Mouse (Mus musculus): ENCODE data around the gene 4933428G20Rik. TPM values are rescaled to one million over a fixed set of nuclear protein-coding genes. Genes with fewer than 3 reads are reported as not detected.

4933428G20Rik gene
- polyA plus RNA-seq, 1 experiment from 2014 or later: 1.7 TPM

DNA sequence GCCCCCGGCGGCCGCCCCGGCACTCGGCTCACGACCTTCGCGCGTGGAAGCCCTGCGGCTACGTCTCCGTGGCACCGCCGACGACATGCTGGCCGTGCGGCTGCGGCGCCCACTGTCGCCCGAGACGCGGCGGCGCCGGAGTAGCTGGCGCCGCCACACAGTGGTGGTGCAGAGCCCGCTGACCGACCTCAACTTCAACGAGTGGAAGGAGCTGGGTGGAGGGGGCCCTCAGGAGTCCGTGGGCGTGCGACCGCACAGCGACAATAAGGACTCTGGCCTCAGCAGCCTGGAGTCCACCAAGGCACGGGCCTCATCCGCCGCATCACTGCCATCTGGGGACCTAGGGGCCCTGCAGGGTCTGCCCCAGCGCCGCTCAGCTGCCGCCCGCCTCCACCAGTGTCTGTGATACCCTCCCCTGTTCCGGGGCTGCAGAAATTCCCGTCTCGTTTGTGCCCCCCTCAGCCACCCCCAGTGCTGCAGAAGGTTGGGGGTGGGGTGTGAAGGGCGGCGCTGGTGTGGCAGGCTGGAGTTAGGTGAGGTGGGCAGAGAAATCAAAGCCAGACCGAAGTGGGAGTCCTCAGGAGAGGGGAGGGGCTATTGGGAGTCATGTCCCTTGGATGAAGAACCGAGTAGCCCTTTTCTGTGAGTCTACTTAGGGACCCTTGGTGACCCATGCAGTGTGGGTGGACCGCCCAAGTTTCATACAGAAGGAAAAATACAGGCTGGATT lies 744 bp upstream of the 4933428G20Rik start:
- H3K27ac ChIP-seq (replicated peaks): no peak overlapping the region
- H3K4me1 ChIP-seq: peaks cover 25% of the 10 kb centered on the region
- 33% methylated on average over 51 of the region's 51 CpGs for WGBS
- H3K4me3 ChIP-seq (replicated peaks): peak overlapping the region; percentile 15; the same call in 1 of the 2 replicates
- H3K9ac ChIP-seq: no peak overlapping the region
- peak; percentile 16; the same call in 1 of the 2 replicates for ATAC-seq (ENCODE audit: insufficient number of reproducible peaks, low FRiP score, low TSS enrichment, low read depth)
- H3K27me3 ChIP-seq: peaks cover 35% of the 10 kb centered on the region
- H3K9me3 ChIP-seq (replicated peaks): 0 out of 2 replicates have a peak, but pooled peaks cover 3% of the 10 kb centered on the region
- H3K4me2 ChIP-seq (replicated peaks): peak overlapping the region; percentile 26
- H3K36me3 ChIP-seq: peaks cover 37% of the 10 kb centered on the region

DNA sequence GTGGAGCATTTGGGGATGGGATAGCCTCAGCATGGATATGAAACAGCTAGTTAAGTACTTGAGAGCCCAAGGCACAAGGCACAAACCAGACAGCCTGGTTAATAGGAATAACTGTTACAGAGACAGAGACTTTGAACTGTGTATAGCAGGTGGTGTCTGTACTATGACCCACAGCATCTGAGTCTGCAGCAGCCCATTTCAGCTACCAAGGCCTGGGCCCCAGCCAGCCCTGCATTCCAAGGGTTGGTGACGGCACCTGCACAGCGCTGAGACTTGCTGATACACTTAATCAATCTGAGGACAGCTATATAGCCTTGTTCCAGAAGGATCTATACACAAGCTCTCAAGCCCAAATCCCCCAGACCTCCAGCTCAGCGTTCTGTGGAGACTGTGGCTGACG lies 2.6 kb downstream of the 4933428G20Rik start:
- Histone ChIP-seq H3K9me3 (replicated peaks) (0 out of 2 replicates have a peak, but pooled peaks cover 3% of the 10 kb centered on the region), H3K36me3 (peaks cover 68% of the 10 kb centered on the region), H3K4me1 (peaks cover 23% of the 10 kb centered on the region), H3K4me3 (replicated peaks) (no peak overlapping the region), H3K27ac (replicated peaks) (no peak overlapping the region), H3K4me2 (replicated peaks) (no peak overlapping the region), H3K27me3 (peaks cover 35% of the 10 kb centered on the region), H3K9ac (no peak overlapping the region)
- no peak for ATAC-seq (ENCODE audit: insufficient number of reproducible peaks, low FRiP score, low TSS enrichment, low read depth)
- 95% methylated on average over 4 of the region's 4 CpGs for WGBS

DNA sequence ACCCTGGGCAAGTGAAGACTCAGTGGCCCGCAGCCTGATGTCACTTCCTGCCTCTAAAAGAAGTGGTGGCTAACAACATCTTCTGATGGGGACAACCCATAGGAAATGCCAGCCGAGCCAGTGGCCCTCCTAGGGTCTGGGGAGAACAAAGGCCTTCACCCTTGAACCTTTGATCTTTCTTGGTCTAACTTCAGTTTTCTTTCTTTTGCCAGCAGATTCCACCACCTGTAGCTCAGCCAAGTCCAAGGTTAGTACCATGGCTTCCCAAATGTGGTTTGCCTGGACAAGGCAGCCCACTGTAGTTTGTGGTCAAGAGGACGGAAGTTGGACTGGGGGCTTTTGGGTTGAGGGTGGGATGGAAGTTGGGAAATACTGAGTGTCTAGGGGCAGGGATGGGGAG lies 7.3 kb downstream of the 4933428G20Rik start:
- H3K4me1 ChIP-seq: 0 out of 2 replicates have a peak, but pooled peaks cover 6% of the 10 kb centered on the region
- 75% methylated on average over 3 of the region's 3 CpGs for WGBS
- H3K4me3 ChIP-seq (replicated peaks): no peak overlapping the region
- H3K27me3 ChIP-seq: peaks cover 7% of the 10 kb centered on the region; the same call in 1 of the 2 replicates
- H3K4me2 ChIP-seq (replicated peaks): no peak overlapping the region
- 0 out of 2 replicates have a peak, but pooled peaks cover 3% of the 10 kb centered on the region for H3K9me3 ChIP-seq (replicated peaks)
- no peak overlapping the region for H3K27ac ChIP-seq (replicated peaks)
- no peak overlapping the region for H3K9ac ChIP-seq
- no peak for ATAC-seq (ENCODE audit: insufficient number of reproducible peaks, low FRiP score, low TSS enrichment, low read depth)
- peaks cover 84% of the 10 kb centered on the region for H3K36me3 ChIP-seq

DNA sequence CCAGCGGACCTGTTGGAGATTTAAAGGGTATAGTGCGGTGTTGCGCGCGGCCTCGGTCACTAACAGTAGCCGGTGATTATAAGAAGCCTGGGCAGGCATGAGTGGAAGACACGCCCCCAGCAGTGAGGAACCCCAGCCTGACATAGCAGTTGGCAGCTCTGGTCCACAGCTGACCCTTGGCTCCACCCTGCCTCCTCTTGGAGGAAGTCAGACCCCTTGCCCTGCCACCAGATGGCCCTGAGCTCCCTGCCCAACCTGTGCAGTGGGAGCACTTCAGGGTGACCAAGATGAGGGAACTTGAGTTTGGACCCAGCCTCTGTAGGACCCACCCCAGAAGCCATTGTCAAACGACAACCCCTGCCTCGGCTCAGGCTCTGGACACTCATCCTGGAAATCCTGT lies 8.5 kb downstream of the 4933428G20Rik start:
- Histone ChIP-seq H3K9ac (no peak overlapping the region), H3K27me3 (no peaks in the 10 kb centered on the region), H3K36me3 (peaks cover 83% of the 10 kb centered on the region), H3K4me2 (replicated peaks) (no peak overlapping the region), H3K4me1 (0 out of 2 replicates have a peak, but pooled peaks cover 6% of the 10 kb centered on the region), H3K27ac (replicated peaks) (no peak overlapping the region), H3K4me3 (replicated peaks) (no peak overlapping the region), H3K9me3 (replicated peaks) (no peaks in the 10 kb centered on the region)
- no peak for ATAC-seq (ENCODE audit: insufficient number of reproducible peaks, low FRiP score, low TSS enrichment, low read depth)
- 79% methylated on average over 10 of the region's 10 CpGs for WGBS

DNA sequence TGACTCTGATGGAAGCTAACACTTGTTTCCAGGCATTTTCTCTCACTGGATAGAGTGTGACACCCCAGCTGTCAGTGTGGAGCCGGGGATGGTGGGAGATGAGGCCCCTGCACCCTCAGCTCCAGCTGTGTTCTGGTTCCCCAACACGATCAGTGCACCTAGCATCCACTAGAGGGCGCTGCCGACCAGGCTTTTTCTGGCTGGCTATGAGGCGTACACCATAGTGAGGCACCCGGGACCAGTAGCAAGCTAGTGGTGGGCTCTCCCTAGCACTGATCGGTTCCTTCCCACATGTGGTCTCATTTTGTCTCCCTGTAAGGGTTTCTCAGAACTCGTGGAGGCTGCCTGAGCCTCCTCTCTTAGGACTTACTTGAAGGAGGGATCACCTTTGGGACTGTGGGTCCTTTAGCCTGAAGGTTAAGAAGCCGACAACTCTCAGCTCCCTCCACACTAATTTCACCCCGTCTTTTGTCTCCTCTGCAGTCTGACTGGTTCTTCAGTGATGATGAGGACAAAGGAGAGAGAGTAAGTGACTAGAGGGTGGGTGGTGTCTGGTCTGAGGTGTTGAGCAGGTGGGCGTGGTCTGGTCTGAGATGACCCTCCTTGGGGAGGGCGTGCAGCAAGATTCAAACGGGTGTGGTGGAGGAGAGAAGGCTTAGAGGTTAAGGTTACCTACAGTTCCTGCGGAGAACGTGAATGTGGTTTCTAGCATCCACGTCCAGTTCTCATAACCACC lies 10.4 kb downstream of the 4933428G20Rik start:
- Histone ChIP-seq H3K36me3 (peaks cover 75% of the 10 kb centered on the region), H3K27ac (replicated peaks) (no peak overlapping the region), H3K4me2 (replicated peaks) (no peak overlapping the region), H3K4me3 (replicated peaks) (no peak overlapping the region), H3K27me3 (no peaks in the 10 kb centered on the region), H3K9ac (no peak overlapping the region), H3K9me3 (replicated peaks) (no peaks in the 10 kb centered on the region), H3K4me1 (0 out of 2 replicates have a peak, but pooled peaks cover 6% of the 10 kb centered on the region)
- no peak for ATAC-seq (ENCODE audit: insufficient number of reproducible peaks, low FRiP score, low TSS enrichment, low read depth)
- 31% methylated on average over 16 of the region's 16 CpGs for WGBS

DNA sequence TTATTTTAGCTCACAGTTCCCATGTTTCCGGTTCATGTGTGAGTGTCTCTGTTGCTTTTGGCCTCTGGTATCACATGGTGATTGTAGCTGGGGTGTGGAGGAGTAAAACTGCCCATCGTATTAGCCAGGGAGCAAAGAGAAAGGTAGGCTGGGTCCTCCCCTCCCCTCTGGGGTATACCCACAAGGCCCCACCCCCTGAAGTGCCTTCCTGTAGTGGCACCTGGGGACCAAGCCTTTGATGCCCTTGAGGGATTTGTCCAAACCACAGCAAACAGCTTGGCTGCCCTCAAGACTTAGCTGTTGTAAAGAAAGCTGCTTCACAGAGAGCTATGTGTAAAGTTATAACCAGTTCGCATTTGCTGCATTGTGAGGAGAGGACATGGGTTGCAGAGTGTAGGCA lies 12.5 kb downstream of the 4933428G20Rik start:
- Histone ChIP-seq H3K9me3 (replicated peaks) (no peaks in the 10 kb centered on the region), H3K27ac (replicated peaks) (no peak overlapping the region), H3K4me1 (0 out of 2 replicates have a peak, but pooled peaks cover 6% of the 10 kb centered on the region), H3K36me3 (peaks cover 70% of the 10 kb centered on the region), H3K27me3 (no peaks in the 10 kb centered on the region), H3K4me3 (replicated peaks) (no peak overlapping the region), H3K4me2 (replicated peaks) (no peak overlapping the region), H3K9ac (no peak overlapping the region)
- WGBS: 79% methylated on average over 3 of the region's 3 CpGs
- ATAC-seq (ENCODE audit: insufficient number of reproducible peaks, low FRiP score, low TSS enrichment, low read depth): no peak

DNA sequence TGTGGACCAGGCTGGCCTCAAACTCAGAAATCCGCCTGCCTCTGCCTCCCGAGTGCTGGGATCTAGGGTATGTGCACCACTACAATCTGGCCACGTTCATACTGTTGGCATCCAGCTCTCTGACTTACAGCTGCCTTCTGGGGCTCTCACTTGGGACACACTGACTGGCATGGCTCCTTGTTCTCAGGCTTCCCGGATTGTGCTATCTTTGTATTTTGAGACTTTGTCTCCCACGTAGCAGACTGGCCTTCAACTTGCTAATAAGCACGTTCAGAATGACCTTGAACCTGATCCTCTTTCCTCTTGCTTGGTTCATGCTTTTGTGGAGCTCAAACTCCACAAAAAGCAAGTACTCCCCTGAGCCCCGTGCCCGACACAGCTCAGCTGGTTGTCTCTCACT lies 14.5 kb downstream of the 4933428G20Rik start:
- ATAC-seq (ENCODE audit: insufficient number of reproducible peaks, low FRiP score, low TSS enrichment, low read depth): no peak
- Histone ChIP-seq H3K9me3 (replicated peaks) (no peaks in the 10 kb centered on the region), H3K27ac (replicated peaks) (no peak overlapping the region), H3K4me1 (0 out of 2 replicates have a peak, but pooled peaks cover 6% of the 10 kb centered on the region), H3K9ac (no peak overlapping the region), H3K27me3 (no peaks in the 10 kb centered on the region), H3K4me3 (replicated peaks) (no peak overlapping the region), H3K4me2 (replicated peaks) (no peak overlapping the region), H3K36me3 (peaks cover 70% of the 10 kb centered on the region)
- 80% methylated on average over 8 of the region's 8 CpGs for WGBS

DNA sequence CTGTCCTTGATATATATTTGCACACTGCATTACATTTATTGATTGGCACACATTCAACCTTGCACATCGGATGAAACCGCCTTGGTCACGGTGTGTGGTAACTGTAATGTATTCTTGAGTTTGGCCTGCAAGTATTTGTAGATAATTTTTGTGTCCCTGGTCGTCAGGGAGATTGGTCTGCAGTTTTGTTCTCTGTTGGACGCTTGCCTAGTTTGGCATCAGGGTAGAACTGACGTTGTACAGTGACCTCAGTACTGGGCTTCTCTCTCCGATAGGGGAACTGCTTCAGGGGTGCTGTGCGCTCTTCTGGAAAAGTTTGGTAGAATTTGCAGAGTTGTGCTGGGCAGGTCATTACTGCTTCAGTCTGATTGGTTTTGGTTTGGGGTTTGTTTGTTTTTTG lies 20.3 kb downstream of the 4933428G20Rik start:
- no peak overlapping the region for H3K4me3 ChIP-seq (replicated peaks)
- H3K4me1 ChIP-seq: no peaks in the 10 kb centered on the region
- H3K9me3 ChIP-seq (replicated peaks): no peaks in the 10 kb centered on the region
- H3K9ac ChIP-seq: no peak overlapping the region
- no peak overlapping the region for H3K27ac ChIP-seq (replicated peaks)
- no peaks in the 10 kb centered on the region for H3K27me3 ChIP-seq
- WGBS: 81% methylated on average over 8 of the region's 8 CpGs
- H3K4me2 ChIP-seq (replicated peaks): no peak overlapping the region
- H3K36me3 ChIP-seq: peaks cover 91% of the 10 kb centered on the region
- no peak for ATAC-seq (ENCODE audit: insufficient number of reproducible peaks, low FRiP score, low TSS enrichment, low read depth)

DNA sequence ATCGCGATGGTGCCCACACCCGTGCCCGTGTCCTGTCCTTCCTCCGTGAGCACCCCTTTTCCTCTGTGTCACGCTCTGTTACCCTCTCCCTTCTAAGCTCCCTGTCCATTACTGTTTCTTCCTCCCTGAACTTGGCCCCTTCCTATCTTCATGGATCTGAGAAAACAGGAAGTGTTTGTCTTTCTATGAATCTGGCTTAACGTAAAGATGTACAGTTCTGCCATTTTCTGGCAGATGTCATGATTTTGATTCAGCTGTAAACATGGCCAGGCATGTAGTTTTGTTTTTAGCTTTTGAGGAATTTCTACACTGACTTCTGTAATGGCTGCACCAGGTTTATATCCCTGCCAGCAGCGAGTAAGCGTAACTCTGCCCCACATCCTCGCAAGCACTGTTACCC lies 21.1 kb downstream of the 4933428G20Rik start:
- WGBS: 78% methylated on average over 10 of the region's 10 CpGs
- peaks cover 91% of the 10 kb centered on the region for H3K36me3 ChIP-seq

DNA sequence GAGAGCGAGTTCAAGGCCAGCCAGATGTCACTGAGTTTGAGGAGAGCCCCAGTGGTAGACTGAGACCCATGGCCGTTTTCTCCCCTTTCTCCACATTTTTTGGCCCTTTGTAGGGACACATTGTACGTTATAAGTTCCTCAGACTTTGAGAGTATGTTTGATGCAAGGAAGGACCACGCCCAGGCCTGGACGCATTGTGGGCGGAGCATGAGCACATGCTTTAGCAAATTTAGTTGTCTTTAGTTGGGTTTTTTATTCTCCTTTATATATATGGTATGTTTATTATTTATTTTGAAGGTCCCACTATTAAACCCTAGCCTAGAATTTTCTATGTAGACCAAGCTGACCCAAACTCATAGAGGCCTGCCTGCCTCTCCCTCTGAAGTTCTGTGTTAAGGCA lies 21.8 kb downstream of the 4933428G20Rik start:
- H3K9ac ChIP-seq: no peak overlapping the region
- WGBS: 84% methylated on average over 6 of the region's 6 CpGs
- H3K4me2 ChIP-seq (replicated peaks): no peak overlapping the region
- H3K27ac ChIP-seq (replicated peaks): no peak overlapping the region
- ATAC-seq (ENCODE audit: insufficient number of reproducible peaks, low FRiP score, low TSS enrichment, low read depth): no peak
- peaks cover 96% of the 10 kb centered on the region for H3K36me3 ChIP-seq
- no peaks in the 10 kb centered on the region for H3K9me3 ChIP-seq (replicated peaks)
- no peaks in the 10 kb centered on the region for H3K4me1 ChIP-seq
- no peaks in the 10 kb centered on the region for H3K27me3 ChIP-seq
- no peak overlapping the region for H3K4me3 ChIP-seq (replicated peaks)

More for the DNA sequence above, 21.1 kb downstream of the 4933428G20Rik start:
- Histone ChIP-seq H3K9ac (no peak overlapping the region), H3K4me1 (no peaks in the 10 kb centered on the region), H3K4me3 (replicated peaks) (no peak overlapping the region), H3K27me3 (no peaks in the 10 kb centered on the region), H3K27ac (replicated peaks) (no peak overlapping the region), H3K4me2 (replicated peaks) (no peak overlapping the region), H3K9me3 (replicated peaks) (no peaks in the 10 kb centered on the region)
- no peak for ATAC-seq (ENCODE audit: insufficient number of reproducible peaks, low FRiP score, low TSS enrichment, low read depth)

DNA sequence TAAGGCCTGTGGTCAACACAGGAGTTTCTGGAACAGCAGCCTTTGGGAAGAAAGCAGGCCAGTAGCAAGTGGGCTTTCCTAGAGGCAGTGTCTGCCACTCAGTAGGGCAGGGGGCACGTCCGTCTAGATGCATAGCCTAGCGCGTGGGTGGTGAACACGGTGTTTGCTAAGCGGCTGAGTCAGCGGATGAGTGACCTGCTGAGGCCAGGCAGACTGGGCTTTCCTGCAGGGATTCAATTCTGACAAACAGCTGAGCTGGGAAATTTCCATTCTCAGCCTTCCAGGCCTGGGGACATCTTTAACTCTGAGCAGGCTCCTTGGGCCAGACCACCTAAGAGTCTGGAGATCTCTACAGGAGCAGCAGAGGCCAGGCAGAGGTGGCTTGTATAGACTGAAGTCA lies 22.7 kb downstream of the 4933428G20Rik start:
- H3K9me3 ChIP-seq (replicated peaks): no peaks in the 10 kb centered on the region
- no peak overlapping the region for H3K4me2 ChIP-seq (replicated peaks)
- 87% methylated on average over 7 of the region's 7 CpGs for WGBS
- no peak overlapping the region for H3K4me3 ChIP-seq (replicated peaks)
- H3K9ac ChIP-seq: no peak overlapping the region
- no peaks in the 10 kb centered on the region for H3K27me3 ChIP-seq
- H3K4me1 ChIP-seq: no peaks in the 10 kb centered on the region
- peaks cover 97% of the 10 kb centered on the region for H3K36me3 ChIP-seq
- no peak for ATAC-seq (ENCODE audit: insufficient number of reproducible peaks, low FRiP score, low TSS enrichment, low read depth)
- H3K27ac ChIP-seq (replicated peaks): no peak overlapping the region

Data from embryonic facial prominence, embryonic 15.5 days (tissue).